Mouse (Mus musculus) liver, adult 2 months (tissue): ENCODE results near the gene Jaml. TPM values are rescaled to one million over a fixed set of nuclear protein-coding genes. Genes with fewer than 3 reads are reported as not detected.

Experiments
- DNase-seq: peaks from one replicate; pipeline ENCODE4 v3.0.0-alpha.2; 2011; ENCODE audit warnings: low read depth, low spot score; ENCODE audit errors: extremely low read depth
- H3K27ac ChIP-seq: fragments of 200-500 bp; replicated peaks from 2 replicates; pipeline ENCODE4 v1.5.1; 2012; ENCODE audit warnings: low read depth, mild to moderate bottlenecking, control low read depth, inconsistent platforms, low read length; ENCODE audit not compliant: insufficient read depth
- H3K27me3 ChIP-seq: fragments of 200-500 bp; 2 replicates; pipeline ENCODE4 v1.6.1; 2012; ENCODE audit warnings: mild to moderate bottlenecking, moderate library complexity, low read length, inconsistent platforms; ENCODE audit not compliant: control insufficient read depth, insufficient read depth
- H3K36me3 ChIP-seq: fragments of 200-500 bp; 2 replicates; pipeline ENCODE4 v1.6.1; 2012; ENCODE audit warnings: low read length, inconsistent platforms; ENCODE audit not compliant: control insufficient read depth, insufficient read depth
- H3K4me1 ChIP-seq: fragments of 200-500 bp; 2 replicates; pipeline ENCODE4 v1.6.1; 2011; ENCODE audit warnings: low read length; ENCODE audit not compliant: control insufficient read depth, insufficient read depth
- H3K4me3 ChIP-seq: fragments of 200-500 bp; 2 replicates; pipeline ENCODE4 v1.5.1; 2011; ENCODE audit warnings: low read depth, mild to moderate bottlenecking, control low read depth, low read length, moderate library complexity; ENCODE audit not compliant: insufficient read depth
- H3K79me2 ChIP-seq: fragments of 200-500 bp; 2 replicates; pipeline ENCODE4 v1.6.1; 2012; ENCODE audit warnings: inconsistent platforms, mild to moderate bottlenecking, low read length, moderate library complexity; ENCODE audit not compliant: control insufficient read depth, insufficient read depth
- H3K9ac ChIP-seq: fragments of 200-500 bp; 2 replicates; pipeline ENCODE4 v1.6.1; 2012; ENCODE audit warnings: low read depth, mild to moderate bottlenecking, control low read depth, inconsistent platforms, low read length
- CTCF ChIP-seq: fragments of 200-500 bp; IDR thresholded peaks from 2 replicates; pipeline ENCODE4 v1.5.1; 2011; ENCODE audit warnings: low read depth, low read length, control low read depth
- POLR2A ChIP-seq: fragments of 200-500 bp; IDR thresholded peaks from 2 replicates; pipeline ENCODE4 v1.6.1; 2011; ENCODE audit warnings: low read length, control low read depth; ENCODE audit not compliant: insufficient read depth; ENCODE audit errors: extremely low read depth
- whole genome bisulfite sequencing: fragments of 180-500 bp; shearing (Covaris S2); methylation state at CpG from one replicate; pipeline ENCODE4 v1.1.7; 2018; 5-methylcytosine and 5-hydroxymethylcytosine counted together
- polyA plus RNA-seq: library from polyadenylated mRNA; depleted of rRNA; stranded (reverse); fragments of >200 nt; gene quantifications from 2 replicates; pipeline ENCODE4 v1.2.3, GENCODE M21; 2012
- total RNA-seq: library from RNA; depleted of rRNA; stranded (reverse); fragments of >200 nt; gene quantifications from 2 replicates; pipeline ENCODE4 v1.2.3, GENCODE M21; 2014

The Jaml gene
- total and polyA plus RNA-seq, 2 experiments: 0.11 to 1.8 TPM

GRCm38 (mm10) chr9:45097877-45098276, 18.9 kb downstream of the Jaml start:
- 91% methylated on average over 5 of the region's 5 CpGs for WGBS
- H3K79me2 ChIP-seq: no peaks in the 10 kb centered on the region
- H3K4me3 ChIP-seq: no peak overlapping the region
- TF ChIP-seq CTCF (no peak), POLR2A (no peak)
- no peak overlapping the region for H3K27ac ChIP-seq
- no peak for DNase-seq
- no peaks in the 10 kb centered on the region for H3K27me3 ChIP-seq
- H3K4me1 ChIP-seq: peaks cover 2% of the 10 kb centered on the region; the same call in 1 of the 2 replicates
- no peaks in the 10 kb centered on the region for H3K36me3 ChIP-seq
- no peak overlapping the region for H3K9ac ChIP-seq

- H3K36me3 ChIP-seq: no peaks in the 10 kb centered on the region
- no peak for TF ChIP-seq POLR2A
- no peak for TF ChIP-seq CTCF
- H3K9ac ChIP-seq: no peak overlapping the region
- WGBS: 74% methylated on average over 3 of the region's 3 CpGs
- DNase-seq: no peak
- H3K27ac ChIP-seq: no peak overlapping the region
- H3K79me2 ChIP-seq: no peaks in the 10 kb centered on the region
- no peak overlapping the region for H3K4me3 ChIP-seq
- no peaks in the 10 kb centered on the region for H3K27me3 ChIP-seq
- H3K4me1 ChIP-seq: peaks cover 2% of the 10 kb centered on the region; the same call in 1 of the 2 replicates
These were observed 19.4 kb downstream of the Jaml start for GRCm38 (mm10) chr9:45098426-45098825.

- H3K27ac ChIP-seq: peak overlapping the region; percentile 13; the same call in 1 of the 2 replicates
- 85% methylated on average over 1 of the region's 1 CpGs for WGBS
- no peaks in the 10 kb centered on the region for H3K79me2 ChIP-seq
- DNase-seq: peak; percentile 82
- no peak overlapping the region for H3K9ac ChIP-seq
- peaks cover 8% of the 10 kb centered on the region for H3K4me1 ChIP-seq
- TF ChIP-seq CTCF: no peak
- TF ChIP-seq POLR2A: no peak
- H3K4me3 ChIP-seq: no peak overlapping the region
- no peaks in the 10 kb centered on the region for H3K27me3 ChIP-seq
- no peaks in the 10 kb centered on the region for H3K36me3 ChIP-seq
These were observed 23.5 kb downstream of the Jaml start for GRCm38 (mm10) chr9:45102528-45102927.

DNA sequence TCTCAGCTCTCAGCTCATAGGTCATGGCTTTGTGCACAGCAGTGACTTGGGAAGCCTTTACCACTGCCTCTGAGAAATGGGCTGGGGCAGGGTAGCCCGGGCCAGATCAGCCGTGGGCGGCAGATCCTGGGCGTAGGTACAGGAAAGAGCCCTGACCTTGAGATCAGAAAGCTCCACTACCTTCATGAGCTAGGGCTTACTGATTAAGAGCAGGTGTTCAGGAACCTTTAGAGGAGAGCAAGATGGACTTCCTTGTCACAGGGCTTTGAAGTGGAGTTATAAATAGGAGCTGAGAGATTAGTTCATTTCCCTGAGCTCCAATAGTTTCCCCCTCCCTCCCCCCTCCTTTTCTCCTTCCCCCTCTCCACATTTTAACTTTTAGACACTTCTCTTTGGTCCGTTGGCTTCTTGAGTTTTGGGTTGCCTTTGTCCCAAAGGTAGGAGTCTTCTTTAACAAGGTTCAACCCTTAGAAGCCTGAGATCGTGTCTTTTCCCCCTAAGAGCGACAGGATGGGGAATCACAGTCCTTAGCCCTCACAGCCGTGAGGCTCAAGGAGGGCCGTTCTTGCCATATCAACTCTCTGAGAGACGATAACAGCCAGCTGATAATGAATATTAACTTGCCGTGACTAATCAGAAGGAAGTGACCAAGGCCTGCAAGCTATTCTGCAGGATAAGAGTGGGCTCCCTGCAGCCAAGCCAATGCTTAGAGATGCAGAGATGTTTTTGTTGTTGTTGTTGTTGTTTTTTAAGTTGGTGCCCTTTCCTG, 24.4 kb downstream of the Jaml start:
- Histone ChIP-seq H3K36me3 (no peaks in the 10 kb centered on the region), H3K79me2 (no peaks in the 10 kb centered on the region), H3K4me1 (peaks cover 8% of the 10 kb centered on the region), H3K27me3 (no peaks in the 10 kb centered on the region), H3K4me3 (no peak overlapping the region), H3K27ac (peak overlapping the region; percentile 13; the same call in 1 of the 2 replicates), H3K9ac (no peak overlapping the region)
- DNase-seq: no peak
- 71% methylated on average over 11 of the region's 11 CpGs for WGBS
- TF ChIP-seq POLR2A (no peak), CTCF (no peak)

- Histone ChIP-seq H3K27ac (peak overlapping the region; percentile 91), H3K4me3 (no peak overlapping the region), H3K27me3 (no peaks in the 10 kb centered on the region), H3K9ac (no peak overlapping the region), H3K79me2 (no peaks in the 10 kb centered on the region), H3K36me3 (no peaks in the 10 kb centered on the region), H3K4me1 (peaks cover 11% of the 10 kb centered on the region)
- peak; percentile 96 for DNase-seq
- WGBS: 28% methylated on average over 2 of the region's 2 CpGs
- TF ChIP-seq CTCF (no peak), POLR2A (no peak)
These were observed 26.8 kb downstream of the Jaml start for GRCm38 (mm10) chr9:45105596-45106374.
